Mouse (Mus musculus) gastrocnemius, postnatal 4 days (tissue): ENCODE results near the gene Txnrd1. TPM values are rescaled to one million over a fixed set of nuclear protein-coding genes. Genes with fewer than 3 reads are reported as not detected.
A peak's percentile ranks its signal among the peaks of the same experiment; 100 is the strongest.

Experiments
- DNase-seq, 2 experiments: peaks; one replicate each; pipeline ENCODE4 v3.0.0; 2021 to 2022; ENCODE audit warnings: low spot score in 2 of 2, mixed read lengths in 2 of 2
- total RNA-seq, 2 experiments: library from RNA; stranded (reverse); gene quantifications; 2 replicates each; pipeline ENCODE4 v1.2.3; 2021

The Txnrd1 gene
- total RNA-seq, 2 experiments from 2014 or later: 42.2 to 43.2 TPM

DNA sequence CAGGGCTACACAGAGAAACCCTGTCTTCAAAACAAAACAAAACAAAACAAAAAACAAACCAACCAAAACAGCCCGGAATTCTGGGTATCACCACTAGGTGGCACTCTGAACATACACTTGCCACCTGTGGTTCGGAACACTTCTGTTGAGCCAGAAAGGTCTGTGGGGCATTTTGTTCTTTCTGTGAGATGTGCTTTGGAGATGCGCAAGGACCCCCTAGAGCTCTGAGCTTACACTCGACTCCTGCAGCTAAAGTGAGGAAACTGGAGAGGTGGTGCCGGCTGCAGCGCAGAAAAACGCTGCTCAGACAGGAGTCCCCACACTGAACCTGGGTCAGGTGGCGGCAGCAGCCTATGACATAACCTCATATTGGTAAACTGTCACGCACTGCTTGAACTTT is 75.6 kb downstream of the Txnrd1 start:
- DNase-seq: peak in 1 of 2 experiments; percentile 59

DNA sequence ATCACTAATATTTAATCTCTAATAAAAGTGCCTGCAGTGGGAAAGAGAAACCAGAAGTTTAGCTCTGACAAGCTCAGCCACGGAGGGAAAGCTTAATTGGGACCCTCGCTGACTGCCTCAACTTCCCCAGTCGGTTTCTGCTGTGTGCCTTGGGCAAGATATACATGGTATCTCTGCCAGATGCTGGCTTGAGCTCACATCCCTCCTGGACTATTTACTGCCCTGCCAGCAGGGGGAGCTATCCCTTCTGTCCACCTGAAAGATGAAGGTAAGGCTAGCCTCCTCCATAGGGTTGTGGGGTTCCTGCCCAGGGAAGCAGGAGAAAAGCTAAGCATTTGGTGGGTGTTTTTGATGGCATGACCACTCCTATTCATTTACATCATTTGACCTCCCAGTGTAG is 76.4 kb downstream of the Txnrd1 start:
- DNase-seq: no peak

DNA sequence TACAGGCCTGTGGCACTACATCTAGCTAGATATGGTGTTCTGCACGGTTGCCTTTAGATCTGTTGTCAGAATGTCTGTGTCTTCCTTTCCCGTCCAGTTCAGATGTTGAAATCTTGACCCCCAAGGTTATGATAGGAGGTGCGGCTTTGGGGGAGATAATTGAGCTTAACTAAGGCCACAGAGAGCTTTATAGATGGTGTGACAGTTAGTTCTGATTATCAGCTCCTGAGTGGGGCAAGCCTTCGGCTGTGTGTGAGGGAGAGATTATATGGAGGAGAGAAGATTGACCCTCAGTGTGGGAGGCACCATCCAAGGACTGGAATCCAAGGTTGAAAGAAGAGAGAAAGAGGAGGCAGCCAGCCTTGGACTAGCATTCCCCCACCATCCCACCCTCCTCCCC is 79.5 kb downstream of the Txnrd1 start:
- DNase-seq: no peak

GRCm38 (mm10) chr10:82913772-82914171 is 80.0 kb downstream of the Txnrd1 start:
- DNase-seq: no peak

- DNase-seq: no peak
These were observed 84.9 kb downstream of the Txnrd1 start for GRCm38 (mm10) chr10:82918675-82919074.

GRCm38 (mm10) chr10:82919404-82919980 is 85.7 kb downstream of the Txnrd1 start:
- no peak for DNase-seq

- DNase-seq: no peak
These were observed 89.8 kb downstream of the Txnrd1 start for GRCm38 (mm10) chr10:82923547-82923946.

DNA sequence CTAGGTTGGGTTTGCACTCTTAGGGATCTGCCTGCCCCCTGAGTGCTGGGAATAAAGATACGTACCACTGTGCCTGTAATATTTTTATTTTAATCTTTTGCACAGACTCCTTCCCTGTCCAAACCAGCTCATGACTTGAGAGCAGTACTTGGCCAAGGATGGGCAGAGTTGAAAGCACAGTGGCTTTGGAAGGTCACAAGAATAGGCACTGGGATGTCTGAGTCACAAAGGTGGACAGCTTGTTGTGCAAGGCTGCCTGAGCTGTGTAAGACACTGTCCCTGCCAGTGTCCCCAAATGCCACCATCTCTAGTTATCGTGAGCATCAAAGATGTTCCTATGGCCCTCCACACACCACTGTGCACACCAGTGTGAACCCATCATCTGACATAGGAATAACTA is 91.0 kb downstream of the Txnrd1 start:
- DNase-seq: no peak

- DNase-seq: no peak
These were observed 91.9 kb downstream of the Txnrd1 start for GRCm38 (mm10) chr10:82925624-82926023.

- no peak for DNase-seq
These were observed 101.4 kb downstream of the Txnrd1 start for GRCm38 (mm10) chr10:82935018-82935633.

DNA sequence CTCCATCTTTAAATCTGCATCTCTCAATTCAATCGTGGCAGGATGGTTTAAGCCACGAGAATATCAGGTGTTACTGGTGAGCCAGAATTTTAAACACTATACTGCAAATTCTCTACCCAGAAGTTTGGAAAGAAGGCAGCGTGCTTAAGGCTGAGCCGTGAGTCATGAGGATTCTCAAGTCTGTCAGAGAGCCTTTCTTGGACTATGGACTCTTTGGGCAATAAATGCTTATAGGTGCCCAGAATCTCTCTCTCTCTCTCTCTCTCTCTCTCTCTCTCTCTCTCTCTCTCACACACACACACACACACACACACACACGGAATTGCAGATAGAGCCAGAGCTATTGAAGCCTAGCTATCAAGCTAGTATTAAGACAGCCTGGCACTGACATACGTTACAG is 102.0 kb downstream of the Txnrd1 start:
- no peak for DNase-seq

Other genes starting within 250 kb of the Txnrd1 start
- 10 to 100 TPM; 20.5 to 23.5 TPM for gene 1190007I07Rik, start 210.7 kb upstream of the Txnrd1 start, total RNA-seq
- 10 to 100 TPM; 24.1 to 33.7 TPM for gene Tdg, start 204.1 kb upstream of the Txnrd1 start, total RNA-seq
- gene Glt8d2, start 143.3 kb upstream of the Txnrd1 start, total RNA-seq: 10 to 100 TPM; 15.8 to 17.4 TPM
- 10 to 100 TPM; 33.5 to 45.0 TPM for gene Hcfc2, start 137.8 kb upstream of the Txnrd1 start, total RNA-seq
- gene Nfyb, start 69.8 kb upstream of the Txnrd1 start, total RNA-seq: 10 to 100 TPM; 28.6 to 31.6 TPM
- gene Eid3, start 32.7 kb downstream of the Txnrd1 start, total RNA-seq: 1 to 10 TPM; 1.8 to 2.1 TPM
- gene Chst11, start 151.5 kb downstream of the Txnrd1 start, total RNA-seq: 1 to 10 TPM; 2.3 to 2.6 TPM